Mouse (Mus musculus): ENCODE results near the gene Hoxc10. TPM values are rescaled to one million over a fixed set of nuclear protein-coding genes. Genes with fewer than 3 reads are reported as not detected.

The Hoxc10 gene
- polyA plus RNA-seq, 1 experiment = 0.08 TPM

DNA sequence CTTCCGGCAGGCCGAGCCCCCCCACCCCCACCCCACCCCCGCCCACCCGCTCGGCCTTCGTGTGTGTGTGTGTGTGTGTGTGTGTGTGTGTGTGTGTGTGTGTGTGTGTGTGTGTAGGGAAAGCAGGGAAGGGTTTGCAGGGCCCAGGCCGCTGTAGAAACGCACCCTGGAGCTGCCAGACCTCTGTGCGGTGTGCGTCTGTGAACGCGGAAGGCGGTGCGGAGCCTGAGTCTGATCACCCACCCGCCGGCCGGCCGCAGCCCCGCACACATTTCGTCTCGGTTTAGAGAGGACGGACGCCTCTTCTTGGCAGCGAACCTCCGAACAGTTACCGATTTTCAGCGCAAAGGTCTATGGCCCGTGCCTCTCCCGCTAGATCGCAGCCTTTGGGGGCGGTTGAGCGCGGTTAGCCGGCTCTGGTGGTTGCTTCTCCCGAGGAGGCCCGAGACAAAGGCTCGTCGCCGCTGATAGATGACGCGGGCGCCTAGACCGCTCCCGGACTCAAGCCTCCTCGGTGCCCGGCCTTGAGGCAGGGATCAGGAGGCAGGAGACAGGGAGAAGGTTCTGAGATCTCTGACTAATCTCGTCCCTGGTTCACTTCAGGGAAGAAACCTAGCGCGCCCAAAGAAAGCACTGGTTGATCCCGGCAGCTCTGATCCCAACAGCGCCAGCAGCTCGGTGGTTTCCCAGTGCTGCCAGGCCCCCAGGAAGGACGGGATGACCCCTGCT, 23.7 kb upstream of the Hoxc10 start:
- no peaks in the 10 kb centered on the region for H3K9me3 ChIP-seq
- H3K27me3 ChIP-seq (replicated peaks) = peaks cover 98% of the 10 kb centered on the region
- no peaks in the 10 kb centered on the region for H3K36me3 ChIP-seq (replicated peaks; ENCODE audit: low read length)
- TF ChIP-seq GATA1 (IDR thresholded peaks at IDR 0.05; ENCODE audit: borderline replicate concordance, low read length) = no peak
- TF ChIP-seq FLI1 (IDR thresholded peaks at IDR 0.05; ENCODE audit: low read length) = no peak
- peak overlapping the region; percentile 42 for H3K4me3 ChIP-seq (replicated peaks)
- peaks cover 16% of the 10 kb centered on the region for H3K4me1 ChIP-seq

DNA sequence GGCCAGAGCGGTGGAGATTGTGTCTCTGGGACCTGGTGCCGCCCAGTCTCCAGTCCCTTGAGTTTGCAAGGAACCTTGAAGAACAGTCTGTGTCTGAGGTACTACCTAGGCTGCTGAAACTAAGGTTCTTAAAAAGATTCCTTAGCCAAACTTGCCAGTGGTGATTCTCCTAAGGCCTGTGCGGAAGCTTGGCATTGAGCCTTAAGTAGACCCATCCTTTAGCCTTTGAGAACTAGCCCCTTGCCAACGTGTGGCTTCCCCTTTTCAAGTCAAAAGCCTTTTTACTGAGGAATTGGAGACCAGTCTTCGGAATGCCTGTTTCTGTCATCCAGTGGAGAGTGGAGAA, 23.2 kb upstream of the Hoxc10 start:
- Histone ChIP-seq H3K27me3 (replicated peaks) (peaks cover 98% of the 10 kb centered on the region), H3K36me3 (replicated peaks; ENCODE audit: low read length) (no peaks in the 10 kb centered on the region), H3K9me3 (no peaks in the 10 kb centered on the region), H3K4me3 (replicated peaks) (no peak overlapping the region), H3K4me1 (peaks cover 16% of the 10 kb centered on the region)
- TF ChIP-seq GATA1 (IDR thresholded peaks at IDR 0.05; ENCODE audit: borderline replicate concordance, low read length) = no peak
- TF ChIP-seq FLI1 (IDR thresholded peaks at IDR 0.05; ENCODE audit: low read length) = no peak

DNA sequence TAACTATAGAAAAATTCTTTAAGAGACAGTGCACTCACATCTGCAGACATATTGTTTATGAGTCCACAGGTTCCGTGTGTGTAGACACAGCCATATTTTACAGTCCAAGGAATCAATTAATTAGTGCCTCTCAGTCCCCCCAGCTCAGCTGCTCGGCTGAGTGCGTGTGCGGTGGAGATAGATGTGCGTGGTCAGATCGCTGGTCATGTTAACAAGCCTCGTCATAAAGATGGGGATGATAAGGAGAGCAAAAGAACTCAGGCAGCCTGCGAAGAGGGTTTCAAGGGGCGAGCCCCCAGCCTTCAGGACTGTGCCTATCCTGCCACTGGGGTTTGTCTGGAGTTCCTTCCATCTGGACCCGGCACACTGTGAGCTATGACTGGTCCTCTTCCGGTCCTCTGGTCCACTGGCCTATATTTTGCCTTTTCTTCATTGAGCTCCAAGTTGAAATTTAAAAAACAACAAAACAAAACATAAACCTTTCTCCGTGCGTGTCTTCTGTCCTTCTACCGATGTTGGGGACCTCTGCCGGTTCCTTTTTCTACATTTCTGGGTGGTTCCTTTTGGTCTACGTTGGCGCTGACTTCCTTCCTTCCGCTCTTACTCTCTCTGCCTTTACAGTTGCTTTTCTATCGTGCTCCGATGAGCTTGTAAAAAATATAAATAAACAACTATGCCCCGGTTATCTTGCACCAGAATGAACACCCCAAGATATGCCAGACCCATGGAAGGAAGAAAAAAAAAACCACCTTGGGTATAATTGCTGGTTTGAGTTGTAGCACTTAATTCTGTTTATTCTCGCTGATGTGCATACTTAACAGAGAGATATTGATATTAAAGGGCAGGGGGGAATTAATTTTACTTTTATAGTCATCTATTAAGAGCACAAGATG, 21.2 kb upstream of the Hoxc10 start:
- no peak overlapping the region for H3K4me3 ChIP-seq (replicated peaks)
- no peaks in the 10 kb centered on the region for H3K9me3 ChIP-seq
- TF ChIP-seq FLI1 (IDR thresholded peaks at IDR 0.05; ENCODE audit: low read length) (no peak), GATA1 (IDR thresholded peaks at IDR 0.05; ENCODE audit: borderline replicate concordance, low read length) (no peak)
- H3K36me3 ChIP-seq (replicated peaks; ENCODE audit: low read length) = no peaks in the 10 kb centered on the region
- peaks cover 16% of the 10 kb centered on the region for H3K4me1 ChIP-seq
- peaks cover 97% of the 10 kb centered on the region for H3K27me3 ChIP-seq (replicated peaks)

DNA sequence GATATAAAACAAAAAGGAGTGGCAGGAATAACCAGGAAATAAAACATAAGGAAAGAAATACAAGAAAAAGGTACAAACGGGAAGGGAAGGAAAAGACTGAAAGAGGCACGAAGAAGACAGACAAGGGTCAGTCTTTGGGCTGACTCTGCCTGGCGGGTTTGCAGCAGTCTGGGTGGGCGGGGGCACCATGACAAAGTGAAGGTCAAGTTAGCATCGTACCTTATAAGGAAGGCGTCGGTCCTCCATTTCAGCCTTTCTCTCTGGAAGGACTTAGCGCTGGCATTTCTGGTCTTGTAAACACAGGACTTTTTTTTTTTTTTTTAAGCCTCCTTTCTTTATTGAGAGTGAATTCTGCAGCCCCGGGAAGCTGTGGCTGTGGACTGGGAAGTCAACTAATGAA, 19.3 kb upstream of the Hoxc10 start:
- Histone ChIP-seq H3K36me3 (replicated peaks; ENCODE audit: low read length) (no peaks in the 10 kb centered on the region), H3K27me3 (replicated peaks) (peaks cover 97% of the 10 kb centered on the region)
- TF ChIP-seq FLI1 (IDR thresholded peaks at IDR 0.05; ENCODE audit: low read length) (no peak), GATA1 (IDR thresholded peaks at IDR 0.05; ENCODE audit: borderline replicate concordance, low read length) (no peak)

DNA sequence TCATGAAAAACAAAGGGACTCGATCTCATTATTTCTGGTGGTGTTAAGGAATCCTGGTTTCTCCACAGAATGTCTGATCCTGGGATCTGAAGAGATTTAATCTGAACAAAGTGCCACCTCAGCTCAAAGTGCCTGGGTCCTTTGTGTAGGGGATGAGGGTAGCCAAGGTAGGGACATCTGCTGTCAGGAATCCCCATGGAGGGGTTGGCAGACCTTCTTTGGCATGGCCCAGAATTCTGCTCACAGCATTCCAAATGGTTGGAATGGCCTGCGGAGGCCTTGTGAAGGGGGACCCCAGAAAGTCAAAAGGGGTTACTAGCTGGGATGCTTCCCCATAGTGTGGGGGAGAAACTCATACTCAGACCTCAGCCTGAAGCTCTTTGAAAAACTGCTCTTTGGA, 17.8 kb upstream of the Hoxc10 start:
- Histone ChIP-seq H3K36me3 (replicated peaks; ENCODE audit: low read length) (no peaks in the 10 kb centered on the region), H3K4me1 (peaks cover 8% of the 10 kb centered on the region; the same call in 1 of the 2 replicates), H3K27me3 (replicated peaks) (peaks cover 98% of the 10 kb centered on the region), H3K4me3 (replicated peaks) (no peak overlapping the region), H3K9me3 (no peaks in the 10 kb centered on the region)
- TF ChIP-seq FLI1 (IDR thresholded peaks at IDR 0.05; ENCODE audit: low read length) (no peak), GATA1 (IDR thresholded peaks at IDR 0.05; ENCODE audit: borderline replicate concordance, low read length) (no peak)

More for the DNA sequence above, 19.3 kb upstream of the Hoxc10 start:
- Histone ChIP-seq H3K4me3 (replicated peaks) (no peak overlapping the region), H3K9me3 (no peaks in the 10 kb centered on the region), H3K4me1 (peaks cover 16% of the 10 kb centered on the region)

DNA sequence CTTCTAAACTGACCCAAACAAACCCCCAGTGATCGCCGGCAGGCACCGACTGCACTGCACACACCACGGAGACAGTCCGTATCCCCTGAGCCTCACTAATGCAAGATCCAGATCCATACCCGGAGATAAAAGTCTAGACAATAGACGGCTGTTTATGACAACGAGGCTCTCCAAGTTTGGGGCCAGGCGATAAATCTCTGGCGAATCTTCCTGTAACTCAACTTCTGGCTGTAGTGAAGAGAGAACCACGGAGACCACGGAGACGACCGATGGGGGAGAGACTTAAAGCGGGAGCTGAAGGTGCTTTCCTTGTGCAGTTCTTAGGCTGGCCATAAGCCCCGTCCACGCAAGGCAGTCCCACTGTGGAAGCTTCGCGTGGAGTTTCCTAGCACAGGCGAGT, 16.9 kb upstream of the Hoxc10 start:
- TF ChIP-seq FLI1 (IDR thresholded peaks at IDR 0.05; ENCODE audit: low read length) = no peak
- no peak for TF ChIP-seq GATA1 (IDR thresholded peaks at IDR 0.05; ENCODE audit: borderline replicate concordance, low read length)
- H3K36me3 ChIP-seq (replicated peaks; ENCODE audit: low read length) = no peaks in the 10 kb centered on the region
- H3K4me3 ChIP-seq (replicated peaks) = no peak overlapping the region
- H3K9me3 ChIP-seq = no peaks in the 10 kb centered on the region
- H3K4me1 ChIP-seq = peaks cover 13% of the 10 kb centered on the region
- peaks cover 98% of the 10 kb centered on the region for H3K27me3 ChIP-seq (replicated peaks)

DNA sequence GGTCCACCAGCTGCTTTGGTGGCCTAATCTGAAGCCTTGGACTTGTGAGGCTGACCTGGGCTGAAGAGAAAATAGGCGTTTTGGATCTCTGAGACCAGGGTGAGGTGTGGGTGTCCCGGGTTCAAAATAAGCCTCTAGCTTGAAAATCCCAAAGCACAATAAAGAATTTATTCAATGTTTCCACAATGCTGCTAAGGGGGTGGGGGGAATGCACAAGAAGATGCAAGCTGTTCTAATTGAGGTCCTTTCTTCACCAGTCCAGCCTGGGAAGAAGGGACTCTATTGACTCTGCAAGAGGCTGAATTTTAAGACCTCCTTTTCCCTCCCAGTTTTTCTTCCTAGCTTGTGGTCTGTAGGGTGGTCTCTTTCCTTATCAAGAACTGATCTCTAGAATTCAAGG, 15.7 kb upstream of the Hoxc10 start:
- Histone ChIP-seq H3K36me3 (replicated peaks; ENCODE audit: low read length) (no peaks in the 10 kb centered on the region), H3K4me1 (peaks cover 11% of the 10 kb centered on the region), H3K27me3 (replicated peaks) (peaks cover 98% of the 10 kb centered on the region), H3K4me3 (replicated peaks) (no peak overlapping the region), H3K9me3 (no peaks in the 10 kb centered on the region)
- TF ChIP-seq GATA1 (IDR thresholded peaks at IDR 0.05; ENCODE audit: borderline replicate concordance, low read length) = no peak
- TF ChIP-seq FLI1 (IDR thresholded peaks at IDR 0.05; ENCODE audit: low read length) = no peak

DNA sequence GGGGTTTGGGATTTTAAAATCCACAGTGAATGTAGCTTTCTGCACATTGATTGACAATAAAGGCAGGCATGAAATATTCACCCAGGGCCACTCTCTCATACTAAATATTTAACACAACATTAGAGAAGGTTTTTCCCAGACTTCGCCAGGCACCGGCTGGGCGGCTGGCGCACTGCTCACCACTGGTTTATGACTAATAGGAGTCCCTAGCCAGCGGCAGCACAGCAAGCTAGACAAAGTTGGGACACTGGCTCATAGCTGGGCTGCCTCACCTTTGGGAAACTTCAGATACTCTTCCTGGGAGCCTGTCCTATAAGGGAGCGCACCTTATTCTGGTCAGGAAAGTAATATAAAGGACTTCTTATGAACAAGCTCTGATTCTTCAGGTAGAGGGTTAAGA, 13.0 kb upstream of the Hoxc10 start:
- Histone ChIP-seq H3K36me3 (replicated peaks; ENCODE audit: low read length) (no peaks in the 10 kb centered on the region), H3K27me3 (replicated peaks) (peaks cover 99% of the 10 kb centered on the region), H3K9me3 (no peaks in the 10 kb centered on the region), H3K4me1 (peaks cover 11% of the 10 kb centered on the region; the same call in 1 of the 2 replicates), H3K4me3 (replicated peaks) (no peak overlapping the region)
- TF ChIP-seq FLI1 (IDR thresholded peaks at IDR 0.05; ENCODE audit: low read length) = no peak
- no peak for TF ChIP-seq GATA1 (IDR thresholded peaks at IDR 0.05; ENCODE audit: borderline replicate concordance, low read length)

DNA sequence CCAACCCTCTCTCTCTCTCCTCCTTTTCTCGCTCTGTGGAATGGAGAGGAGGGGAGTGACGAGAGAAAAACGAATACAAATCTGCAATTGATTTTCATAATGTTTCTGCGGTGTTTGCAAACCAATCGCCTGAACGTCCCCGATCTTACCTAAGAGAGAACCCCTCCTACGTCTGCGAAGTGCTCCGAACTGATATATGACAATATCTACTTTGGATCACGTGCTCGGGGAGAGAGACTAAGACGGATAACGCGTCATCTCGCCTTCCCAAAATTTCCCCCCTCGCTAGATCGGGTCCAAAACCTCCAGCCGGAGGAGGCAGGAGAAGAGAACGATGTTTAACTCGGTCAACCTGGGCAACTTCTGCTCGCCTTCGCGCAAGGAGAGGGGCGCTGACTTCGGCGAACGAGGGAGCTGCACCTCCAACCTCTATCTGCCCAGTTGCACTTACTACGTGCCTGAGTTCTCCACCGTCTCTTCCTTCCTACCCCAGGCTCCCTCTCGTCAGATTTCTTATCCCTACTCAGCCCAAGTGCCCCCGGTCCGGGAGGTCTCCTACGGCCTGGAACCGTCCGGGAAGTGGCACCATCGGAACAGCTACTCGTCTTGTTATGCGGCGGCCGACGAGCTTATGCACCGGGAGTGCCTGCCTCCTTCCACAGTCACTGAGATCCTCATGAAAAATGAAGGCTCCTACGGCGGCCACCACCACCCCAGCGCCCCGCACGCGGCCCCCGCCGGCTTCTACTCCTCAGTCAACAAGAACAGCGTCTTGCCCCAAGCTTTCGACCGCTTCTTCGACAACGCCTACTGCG, 12.2 kb upstream of the Hoxc10 start, which contains the start of gene Hoxc11:
Gene Hoxc11, plus strand, starts transcription at position 236 of the 815 bp plus-strand sequence.
- no peak for TF ChIP-seq GATA1 (IDR thresholded peaks at IDR 0.05; ENCODE audit: borderline replicate concordance, low read length)
- TF ChIP-seq FLI1 (IDR thresholded peaks at IDR 0.05; ENCODE audit: low read length) = no peak
- Histone ChIP-seq H3K27me3 (replicated peaks) (peaks cover 99% of the 10 kb centered on the region), H3K36me3 (replicated peaks; ENCODE audit: low read length) (no peaks in the 10 kb centered on the region), H3K4me1 (peaks cover 11% of the 10 kb centered on the region), H3K4me3 (replicated peaks) (no peak within 1 kb of the TSS), H3K9me3 (no peaks in the 10 kb centered on the region)
